Mouse (Mus musculus) left cerebral cortex, postnatal 36 days (tissue): ENCODE results near the gene Vmn2r29. TPM values are rescaled to one million over a fixed set of nuclear protein-coding genes. Genes with fewer than 3 reads are reported as not detected.
"Not testable (repeated sequence)": the region's sequence is repeated elsewhere in the genome, so short reads cannot be mapped to it uniquely, and the experiment has no call there.

ENCODE experiments used
- DNase-seq, 2 experiments: peaks; one replicate each; pipeline ENCODE4 v3.0.0; 2021 to 2022; ENCODE audit warnings: low spot score in 2 of 2, mixed read lengths in 1 of 2
- intact Hi-C: fragments of 180-260 bp; cut with DNase I; formaldehyde crosslinking; loops from one replicate; pipeline ENCODE4 v1.15.1; 2025
- total RNA-seq, 2 experiments: library from RNA; stranded (reverse); gene quantifications; 2 replicates each; pipeline ENCODE4 v1.2.3; 2021

The Vmn2r29 gene
- 1 to 10 TPM; 1.4 to 3.5 TPM for total RNA-seq

- DNase-seq, intact Hi-C loops: not testable (repeated sequence)
These were observed at the start of gene Vmn2r29 for GRCm38 (mm10) chr7:7247228-7247627. Vmn2r29 (minus strand) TSS chr7:7247328.

GRCm38 (mm10) chr7:7295595-7295994 lies 48.5 kb upstream of the Vmn2r29 start:
- DNase-seq = peak in 1 of 2 experiments; percentile 24
- intact Hi-C loops = loop anchor here (10.0 kb wide), 2 partner anchors 161 to 871 kb away; partner anchors contain the start of gene Zfp773

GRCm38 (mm10) chr7:7281383-7281782 lies 34.3 kb upstream of the Vmn2r29 start:
- no peak for DNase-seq
- intact Hi-C loops = no loop called here

- intact Hi-C loops = not testable (repeated sequence)
- DNase-seq = peak; percentile 93 to 94
These were observed 30.9 kb upstream of the Vmn2r29 start, which contains the start of gene Gm45844 for GRCm38 (mm10) chr7:7277966-7278567. Gm45844 (minus strand) TSS chr7:7278289.

GRCm38 (mm10) chr7:7277556-7277955 lies 30.4 kb upstream of the Vmn2r29 start:
- DNase-seq, intact Hi-C loops: not testable (repeated sequence)

GRCm38 (mm10) chr7:7209313-7210151 lies 37.6 kb downstream of the Vmn2r29 start, which contains the start of gene Zfp772:
Zfp772 (minus strand) TSS chr7:7209998.
- intact Hi-C loops = not testable (repeated sequence)
- peak; percentile 19 to 39 for DNase-seq

- intact Hi-C loops = no loop called here
These were observed 58.8 kb downstream of the Vmn2r29 start for GRCm38 (mm10) chr7:7188191-7188942.

GRCm38 (mm10) chr7:7187417-7188190 lies 59.5 kb downstream of the Vmn2r29 start:
- DNase-seq = peak in 1 of 2 experiments; percentile 6
- intact Hi-C loops = no loop called here

More at GRCm38 (mm10) chr7:7188191-7188942, 58.8 kb downstream of the Vmn2r29 start:
- DNase-seq = peak; percentile 77 to 82

- intact Hi-C loops = no loop called here
- DNase-seq = no peak
These were observed 61.2 kb downstream of the Vmn2r29 start for GRCm38 (mm10) chr7:7185897-7186296.

Other genes with a start within 250 kb of the Vmn2r29 start
- 10 to 100 TPM; 12.3 to 13.0 TPM for gene Zfp954, start 125.8 kb downstream of the Vmn2r29 start, total RNA-seq
- 1 to 10 TPM; 1.6 to 2.8 TPM for gene Zfp773, start 110.6 kb downstream of the Vmn2r29 start, total RNA-seq
- gene Zfp418, start 76.0 kb downstream of the Vmn2r29 start, total RNA-seq = 1 to 10 TPM; 5.9 to 6.8 TPM
- 10 to 100 TPM in 1 of 2 experiments, 1 to 10 TPM in 1; 7.5 to 10.0 TPM for gene Zfp772, start 37.3 kb downstream of the Vmn2r29 start, total RNA-seq
- gene Gm45844, start 31.0 kb upstream of the Vmn2r29 start, total RNA-seq = 10 to 100 TPM; 12.1 to 14.2 TPM
- gene Clcn4, start 53.5 kb upstream of the Vmn2r29 start, total RNA-seq = 100 to 1,000 TPM; 134 to 148 TPM
- gene Vmn2r30, start 90.3 kb upstream of the Vmn2r29 start, total RNA-seq = not detected
- gene Gm45783, start 127.2 kb upstream of the Vmn2r29 start, total RNA-seq = not detected
- gene Vmn2r31, start 152.4 kb upstream of the Vmn2r29 start, total RNA-seq = not detected
- not detected for gene Vmn2r32, start 232.7 kb upstream of the Vmn2r29 start, total RNA-seq